Mouse (Mus musculus): ENCODE results near the gene Rbfox1.

Rbfox1 gene

GRCm38 (mm10) chr16:5992045-5993011, 107.2 kb downstream of the Rbfox1 start:
- peak; percentile 63 to 73 for DNase-seq (ENCODE audit: low spot score in 2 of 2)

GRCm38 (mm10) chr16:5997136-5997535, 112.0 kb downstream of the Rbfox1 start:
- DNase-seq (ENCODE audit: low spot score in 2 of 2) = no peak

- no peak for DNase-seq (ENCODE audit: low spot score in 2 of 2)
These were observed 112.5 kb downstream of the Rbfox1 start for GRCm38 (mm10) chr16:5997651-5998050.

- DNase-seq (ENCODE audit: low spot score in 2 of 2) = no peak
These were observed 114.9 kb downstream of the Rbfox1 start for GRCm38 (mm10) chr16:6000016-6000415.

- DNase-seq (ENCODE audit: low spot score in 2 of 2) = no peak
These were observed 121.8 kb downstream of the Rbfox1 start for GRCm38 (mm10) chr16:6006996-6007395.

- DNase-seq (ENCODE audit: low spot score in 2 of 2) = no peak
These were observed 127.7 kb downstream of the Rbfox1 start for GRCm38 (mm10) chr16:6012853-6013252.

GRCm38 (mm10) chr16:6018639-6019038, 133.5 kb downstream of the Rbfox1 start:
- DNase-seq (ENCODE audit: low spot score in 2 of 2) = peak; percentile 91 to 93

GRCm38 (mm10) chr16:6019361-6019760, 134.2 kb downstream of the Rbfox1 start:
- no peak for DNase-seq (ENCODE audit: low spot score in 2 of 2)

- DNase-seq (ENCODE audit: low spot score in 2 of 2) = no peak
These were observed 146.1 kb downstream of the Rbfox1 start for GRCm38 (mm10) chr16:6031280-6031679.

- DNase-seq (ENCODE audit: low spot score in 2 of 2) = no peak
These were observed 147.4 kb downstream of the Rbfox1 start for GRCm38 (mm10) chr16:6032563-6032962.

GRCm38 (mm10) chr16:6034876-6035275, 149.7 kb downstream of the Rbfox1 start:
- no peak for DNase-seq (ENCODE audit: low spot score in 2 of 2)

GRCm38 (mm10) chr16:6037009-6037408, 151.9 kb downstream of the Rbfox1 start:
- peak; percentile 57 to 74 for DNase-seq (ENCODE audit: low spot score in 2 of 2)

GRCm38 (mm10) chr16:6042766-6043165, 157.6 kb downstream of the Rbfox1 start:
- DNase-seq (ENCODE audit: low spot score in 2 of 2) = peak; percentile 55 to 74

- no peak for DNase-seq (ENCODE audit: low spot score in 2 of 2)
These were observed 163.4 kb downstream of the Rbfox1 start for GRCm38 (mm10) chr16:6048601-6049000.

GRCm38 (mm10) chr16:6062495-6062894, 177.3 kb downstream of the Rbfox1 start:
- DNase-seq (ENCODE audit: low spot score in 2 of 2) = no peak

- no peak for DNase-seq (ENCODE audit: low spot score in 2 of 2)
These were observed 180.3 kb downstream of the Rbfox1 start for GRCm38 (mm10) chr16:6065481-6065880.

- peak in 1 of 2 experiments; percentile 25 for DNase-seq (ENCODE audit: low spot score in 2 of 2)
These were observed 190.4 kb downstream of the Rbfox1 start for GRCm38 (mm10) chr16:6075442-6076050.

- DNase-seq (ENCODE audit: low spot score in 2 of 2) = no peak
These were observed 193.9 kb downstream of the Rbfox1 start for GRCm38 (mm10) chr16:6079017-6079416.

- DNase-seq (ENCODE audit: low spot score in 2 of 2) = peak; percentile 47 to 61
These were observed 199.7 kb downstream of the Rbfox1 start for GRCm38 (mm10) chr16:6084701-6085365.

GRCm38 (mm10) chr16:6086200-6086599, 201.0 kb downstream of the Rbfox1 start:
- no peak for DNase-seq (ENCODE audit: low spot score in 2 of 2)

GRCm38 (mm10) chr16:6091326-6092123, 206.4 kb downstream of the Rbfox1 start:
- DNase-seq (ENCODE audit: low spot score in 2 of 2) = no peak

Measured in right cerebral cortex, postnatal 10 days (tissue).